Mouse (Mus musculus) layer of hippocampus, postnatal 36 days (tissue): ENCODE measurements around the gene Agpat3. TPM values are rescaled to one million over a fixed set of nuclear protein-coding genes. Genes with fewer than 3 reads are reported as not detected.

Experiments
- DNase-seq, 2 experiments: peaks; one replicate each; pipeline ENCODE4 v3.0.0; 2022
- total RNA-seq, 2 experiments: library from RNA; stranded (reverse); gene quantifications; 2 replicates each; pipeline ENCODE4 v1.2.3; 2021

The Agpat3 gene
- 100 to 1,000 TPM; 207 to 225 TPM for total RNA-seq

- peak; percentile 64 to 72 for DNase-seq
Observed at GRCm38 (mm10) chr10:78351887-78352665, at the start of gene Agpat3. Agpat3 (minus strand) TSS chr10:78352489.

GRCm38 (mm10) chr10:78401127-78401526 lies 48.8 kb upstream of the Agpat3 start:
- no peak for DNase-seq

GRCm38 (mm10) chr10:78399090-78399657 lies 46.9 kb upstream of the Agpat3 start:
- DNase-seq = no peak

GRCm38 (mm10) chr10:78396625-78396885 lies 44.3 kb upstream of the Agpat3 start:
- DNase-seq = no peak

GRCm38 (mm10) chr10:78395819-78396624 lies 43.7 kb upstream of the Agpat3 start:
- DNase-seq = peak; percentile 91 to 93

GRCm38 (mm10) chr10:78395377-78395776 lies 43.1 kb upstream of the Agpat3 start:
- DNase-seq = no peak

GRCm38 (mm10) chr10:78392072-78392471 lies 39.8 kb upstream of the Agpat3 start:
- DNase-seq = peak; percentile 81

- no peak for DNase-seq
Observed at GRCm38 (mm10) chr10:78390982-78391470, 38.7 kb upstream of the Agpat3 start.

GRCm38 (mm10) chr10:78388216-78388980 lies 36.1 kb upstream of the Agpat3 start:
- peak; percentile 56 to 58 for DNase-seq

GRCm38 (mm10) chr10:78385520-78385919 lies 33.2 kb upstream of the Agpat3 start:
- no peak for DNase-seq

GRCm38 (mm10) chr10:78383567-78383966 lies 31.3 kb upstream of the Agpat3 start:
- DNase-seq = no peak

- DNase-seq = no peak
Observed at GRCm38 (mm10) chr10:78378516-78378915, 26.2 kb upstream of the Agpat3 start.

- DNase-seq = no peak
Observed at GRCm38 (mm10) chr10:78372681-78373668, 20.7 kb upstream of the Agpat3 start.

GRCm38 (mm10) chr10:78371746-78372145 lies 19.5 kb upstream of the Agpat3 start:
- DNase-seq = no peak

- DNase-seq = no peak
Observed at GRCm38 (mm10) chr10:78367586-78367985, 15.3 kb upstream of the Agpat3 start.

- no peak for DNase-seq
Observed at GRCm38 (mm10) chr10:78366851-78367312, 14.6 kb upstream of the Agpat3 start.

GRCm38 (mm10) chr10:78366195-78366834 lies 14.0 kb upstream of the Agpat3 start:
- DNase-seq = no peak

GRCm38 (mm10) chr10:78365555-78365954 lies 13.3 kb upstream of the Agpat3 start:
- no peak for DNase-seq

GRCm38 (mm10) chr10:78364106-78364505 lies 11.8 kb upstream of the Agpat3 start:
- no peak for DNase-seq

- DNase-seq = no peak
Observed at GRCm38 (mm10) chr10:78363366-78363765, 11.1 kb upstream of the Agpat3 start.

GRCm38 (mm10) chr10:78361951-78362350 lies 9.7 kb upstream of the Agpat3 start:
- DNase-seq = no peak
